Mouse (Mus musculus) common myeloid progenitor, adult 5-6 weeks (primary cell): ENCODE data around the gene Gzmc. TPM values are rescaled to one million over a fixed set of nuclear protein-coding genes. Genes with fewer than 3 reads are reported as not detected.
"Not testable (repeated sequence)": the region's sequence is repeated elsewhere in the genome, so short reads cannot be mapped to it uniquely, and the experiment has no call there.

Source experiments
- ATAC-seq: replicated peaks from 2 replicates; pipeline ENCODE4 v1.8.0; 2016; ENCODE audit warnings: low read depth, mild to moderate bottlenecking, moderate TSS enrichment, inconsistent platforms; ENCODE audit not compliant: poor library complexity, severe bottlenecking
- total RNA-seq: library from RNA; stranded (forward); fragments of 200-1000, 187-1606 nt; gene quantifications from 2 replicates; pipeline ENCODE4 v1.2.3, GENCODE M21; 2017

The Gzmc gene
- total RNA-seq: not detected in 2 replicates

GRCm38 (mm10) chr14:56234556-56234955 is at the start of gene Gzmc:
Gzmc (minus strand) TSS chr14:56234656.
- ATAC-seq: no peak

- ATAC-seq: no peak
These were observed 49.4 kb upstream of the Gzmc start for GRCm38 (mm10) chr14:56283816-56284215.

GRCm38 (mm10) chr14:56281090-56281489 is 46.6 kb upstream of the Gzmc start:
- ATAC-seq: no peak

GRCm38 (mm10) chr14:56278691-56279090 is 44.2 kb upstream of the Gzmc start:
- ATAC-seq: not testable (repeated sequence)

- ATAC-seq: not testable (repeated sequence)
These were observed 41.6 kb upstream of the Gzmc start for GRCm38 (mm10) chr14:56276096-56276495.

- 0 out of 2 replicates have a peak, but pooled peaks have one; percentile 31 for ATAC-seq
These were observed 31.7 kb upstream of the Gzmc start for GRCm38 (mm10) chr14:56266109-56266508.

GRCm38 (mm10) chr14:56262153-56262552 is 27.7 kb upstream of the Gzmc start, which contains the start of gene Gzmb:
Gzmb (minus strand) TSS chr14:56262260.
- peak; percentile 95 for ATAC-seq

- peak; percentile 68 for ATAC-seq
These were observed 6.0 kb upstream of the Gzmc start for GRCm38 (mm10) chr14:56240409-56240808.

GRCm38 (mm10) chr14:56211317-56211716 is 23.1 kb downstream of the Gzmc start, which contains the start of gene Gzmf:
Gzmf (minus strand) TSS chr14:56211417.
- no peak for ATAC-seq

- ATAC-seq: no peak
These were observed 28.8 kb downstream of the Gzmc start for GRCm38 (mm10) chr14:56205613-56206012.

- peak; percentile 78; the same call in 1 of the 2 replicates for ATAC-seq
These were observed 29.4 kb downstream of the Gzmc start for GRCm38 (mm10) chr14:56205021-56205420.

GRCm38 (mm10) chr14:56203975-56204374 is 30.5 kb downstream of the Gzmc start:
- ATAC-seq: peak; percentile 80; the same call in 1 of the 2 replicates

- 0 out of 2 replicates have a peak, but pooled peaks have one; percentile 29 for ATAC-seq
These were observed 47.5 kb downstream of the Gzmc start for GRCm38 (mm10) chr14:56186946-56187345.

- no peak for ATAC-seq
These were observed 47.9 kb downstream of the Gzmc start for GRCm38 (mm10) chr14:56186521-56186920.

Other genes with a start within 250 kb of the Gzmc start
- not detected in 2 replicates for gene Mcpt1, start 216.7 kb downstream of the Gzmc start, total RNA-seq
- gene Mcpt9, start 204.2 kb downstream of the Gzmc start, total RNA-seq: not detected in 2 replicates
- not detected in 2 replicates for gene Mcpt2, start 192.6 kb downstream of the Gzmc start, total RNA-seq
- not detected in 2 replicates for gene Mcpt4, start 172.3 kb downstream of the Gzmc start, total RNA-seq
- gene Mcpt8, start 149.4 kb downstream of the Gzmc start, total RNA-seq: 14.9 and 21.7 TPM in 2 replicates
- 450 and 522 TPM in 2 replicates for gene Ctsg, start 132.1 kb downstream of the Gzmc start, total RNA-seq
- not detected in 2 replicates for gene Gzme, start 114.0 kb downstream of the Gzmc start, total RNA-seq
- not detected in 2 replicates for gene Gzmd, start 102.0 kb downstream of the Gzmc start, total RNA-seq
- gene Gzmg, start 75.1 kb downstream of the Gzmc start, total RNA-seq: not detected in 2 replicates
- not detected in 2 replicates for gene Gzmn, start 60.1 kb downstream of the Gzmc start, total RNA-seq
- not detected in 2 replicates for gene Gzmf, start 23.2 kb downstream of the Gzmc start, total RNA-seq
- 0.91 and 2.1 TPM in 2 replicates for gene Gzmb, start 27.6 kb upstream of the Gzmc start, total RNA-seq
- not detected in 2 replicates for gene Atp12a, start 130.4 kb upstream of the Gzmc start, total RNA-seq
- gene Rnf17, start 167.9 kb upstream of the Gzmc start, total RNA-seq: 10.6 and 13.0 TPM in 2 replicates